Mouse (Mus musculus) cerebellum, adult 11-12 months (tissue): Measurements from ENCODE around the gene Gpatch2.

Source experiments
- DNase-seq: peaks from one replicate; pipeline ENCODE4 v3.0.0; 2022

Gpatch2 gene

DNA sequence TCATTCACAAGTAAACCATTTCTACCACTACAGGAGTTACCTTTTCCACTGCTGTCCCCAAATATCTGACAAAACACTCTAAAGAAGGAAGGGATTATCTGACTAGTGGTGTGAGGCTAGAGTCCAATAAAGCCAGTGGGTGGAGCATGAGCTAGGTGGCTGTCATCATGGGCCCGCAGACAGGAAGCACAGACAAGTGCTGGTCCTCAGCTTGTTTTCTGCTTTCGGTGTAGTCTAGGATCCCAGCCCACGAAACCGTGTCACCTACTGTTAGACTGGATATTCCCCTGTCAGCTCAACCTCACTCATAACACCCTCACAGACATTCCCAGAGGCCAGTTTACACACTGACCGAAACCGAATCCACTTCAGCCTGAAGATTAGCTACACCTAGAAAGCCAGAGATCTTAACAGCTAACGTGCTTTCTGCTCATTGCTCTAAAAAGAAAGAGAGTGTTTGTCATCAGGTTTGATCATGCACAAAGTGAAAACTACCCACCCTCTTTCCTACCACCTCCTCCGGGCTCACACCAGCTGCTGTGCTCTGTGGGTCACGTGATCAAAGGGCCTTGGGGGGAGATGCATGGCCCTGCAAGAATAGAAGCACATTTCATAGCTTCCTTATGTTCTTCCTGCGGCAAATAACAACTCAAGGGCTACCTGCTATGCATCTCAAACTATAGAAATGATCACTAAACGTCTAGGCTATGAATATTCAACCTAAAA lies 161.8 kb downstream of the Gpatch2 start:
- DNase-seq, result no peak

DNA sequence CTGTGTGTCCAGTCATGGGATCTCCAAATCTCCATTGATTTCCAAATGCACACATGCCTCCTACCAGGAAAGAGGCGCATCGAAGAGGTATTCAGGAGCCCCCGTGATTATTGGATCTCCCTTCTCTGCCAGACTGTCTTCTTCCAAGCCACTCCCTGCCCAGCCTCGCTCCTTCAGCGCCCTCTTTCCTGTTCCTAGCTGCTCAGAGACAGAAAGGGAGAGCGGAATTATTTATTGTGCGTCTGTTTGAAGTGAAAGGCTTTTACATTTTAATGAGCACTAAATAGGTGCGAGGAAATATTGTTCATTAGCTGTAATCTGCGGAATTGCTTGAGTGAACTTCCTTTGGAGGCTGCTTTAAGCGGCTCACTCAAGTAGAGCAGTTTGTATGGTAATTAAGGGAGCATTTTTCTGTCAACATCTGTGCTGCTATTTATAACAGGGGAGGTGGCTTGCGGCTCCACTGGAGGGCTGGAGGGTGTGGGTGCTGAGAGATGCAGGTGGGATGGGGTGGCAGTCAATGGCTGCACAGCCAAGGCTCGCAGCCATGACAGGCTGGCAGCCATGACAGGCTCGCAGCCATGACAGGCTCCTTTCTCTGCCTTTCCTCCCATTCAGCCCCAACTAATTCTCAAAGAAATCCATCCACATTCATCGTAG lies 162.7 kb downstream of the Gpatch2 start:
- DNase-seq, result no peak

DNA sequence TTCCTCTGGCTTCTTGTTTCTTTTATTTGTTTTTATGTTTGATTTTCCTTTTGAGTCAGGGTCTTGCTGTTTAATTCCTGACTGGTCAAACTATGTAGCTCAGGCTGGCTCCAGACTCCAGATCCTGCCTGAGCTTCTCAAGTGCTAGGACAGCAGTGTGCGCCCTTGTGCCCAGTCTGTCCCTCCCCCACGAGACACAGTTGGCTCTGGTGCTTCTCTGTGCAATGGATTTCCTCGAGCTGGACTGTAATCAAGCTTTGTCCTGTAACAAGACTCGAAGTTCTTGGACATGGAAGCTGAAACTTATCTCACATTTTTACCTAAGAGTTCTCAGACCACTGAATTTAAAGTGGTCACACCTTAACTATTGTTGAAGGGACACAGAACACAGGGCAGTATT lies 174.2 kb downstream of the Gpatch2 start:
- no peak for DNase-seq

DNA sequence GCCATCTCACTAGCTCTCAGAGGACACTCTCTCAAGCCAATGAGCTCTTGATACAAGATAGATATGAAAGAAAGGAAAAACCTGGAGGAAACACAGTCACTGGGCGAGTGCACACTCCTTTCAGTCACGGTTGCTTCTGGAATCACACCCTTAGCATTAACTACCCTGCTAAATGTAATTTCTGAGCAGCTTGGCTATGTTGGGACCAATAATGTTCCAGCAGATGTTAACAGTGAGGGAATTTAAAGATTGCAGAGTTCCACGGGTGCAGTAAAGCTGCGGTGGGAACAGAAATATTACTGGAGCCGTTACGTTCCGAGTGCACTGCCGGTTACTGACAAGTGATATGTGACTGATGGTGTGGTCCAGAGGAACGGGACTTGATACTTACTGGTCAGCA lies 185.5 kb downstream of the Gpatch2 start:
- DNase-seq, result no peak
